Mouse (Mus musculus) CD4-positive, CD25-positive, alpha-beta regulatory T cell, adult 2 months (primary cell): ENCODE measurements at regions not wholly inside any gene's neighbourhood (a gene's known extent, or its start where the extent isn't known, plus 50 kb on each side); places are given as distances from the start of the nearest gene placed in this dataset.
A peak's percentile ranks its signal among the peaks of the same experiment; 100 is the strongest.

ENCODE experiments used
- DNase-seq: peaks from one replicate; pipeline ENCODE4 v3.0.0-alpha.2; 2012; ENCODE audit warnings: low read depth, low spot score

DNA sequence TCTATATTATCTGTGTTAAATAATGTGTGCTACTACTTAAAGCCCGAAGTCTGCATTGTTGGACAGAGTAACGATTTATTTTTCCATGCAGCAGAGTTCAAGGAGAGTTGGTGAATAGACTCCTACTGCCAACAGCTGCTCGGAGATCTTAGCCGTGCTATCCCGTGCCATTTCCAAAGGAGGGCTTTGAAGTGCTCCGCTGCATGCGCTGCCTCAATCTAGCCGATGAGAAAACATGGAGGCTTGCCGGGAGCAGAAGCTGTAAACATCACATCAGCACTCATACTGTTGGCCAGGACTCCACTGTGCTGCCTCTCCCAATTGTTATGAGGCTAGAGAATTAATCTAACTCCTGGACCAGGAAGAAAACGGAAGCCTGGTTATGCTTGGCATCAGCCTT lies 174.1 kb upstream of the Hnrnpa3 start:
- no peak for DNase-seq

DNA sequence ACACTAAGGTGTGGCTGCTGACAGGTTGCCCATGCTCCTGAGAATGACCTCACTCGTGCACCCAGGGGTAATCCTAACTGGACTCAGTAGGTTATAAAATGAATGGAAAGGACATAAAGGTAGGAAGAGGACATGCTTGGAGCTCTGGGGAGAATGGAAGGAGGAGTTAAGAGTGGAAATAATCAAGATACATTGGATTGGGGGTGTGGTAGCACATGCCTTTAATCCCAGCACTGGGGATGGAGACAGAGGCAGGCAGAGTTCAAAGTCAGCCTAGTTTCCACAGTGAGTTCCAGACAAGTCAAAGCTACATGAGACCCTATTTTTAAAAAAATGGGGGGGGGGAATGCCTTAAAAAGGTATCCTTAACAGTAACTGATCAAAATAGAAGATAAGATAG lies 167.9 kb upstream of the Hnrnpa3 start:
- no peak for DNase-seq

DNA sequence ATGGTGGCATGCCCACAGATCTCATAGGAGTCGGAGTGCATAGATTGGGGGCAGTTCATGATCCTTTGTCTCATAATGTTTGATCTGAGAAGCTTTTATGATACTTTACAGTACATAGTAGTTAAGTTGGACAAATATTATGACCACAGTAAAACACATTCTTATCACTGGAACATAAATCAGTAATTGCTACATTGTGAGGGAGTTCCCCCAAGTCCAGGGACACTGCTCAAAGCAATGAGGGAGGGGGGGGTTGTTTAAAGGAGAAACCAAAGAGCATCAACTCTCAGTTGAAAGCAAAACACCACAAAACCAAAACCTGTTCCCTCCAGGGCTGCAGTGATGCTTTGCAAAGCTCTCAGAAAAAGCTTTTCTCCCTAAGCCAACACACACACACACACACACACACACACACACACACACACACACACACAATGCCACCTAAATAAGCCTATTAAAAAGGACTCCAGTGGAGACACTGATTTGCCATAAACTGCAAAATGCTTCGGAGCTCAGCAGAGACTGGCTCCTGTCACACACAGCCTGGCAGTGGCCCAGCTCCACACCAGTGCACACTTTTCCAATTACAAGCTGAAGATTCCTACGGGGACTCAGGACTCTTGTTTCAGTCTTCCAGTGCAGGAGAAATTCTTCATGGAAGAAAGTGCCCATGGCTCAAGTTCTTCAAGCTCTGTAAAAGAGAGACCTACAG lies 167.1 kb upstream of the Hnrnpa3 start:
- no peak for DNase-seq

DNA sequence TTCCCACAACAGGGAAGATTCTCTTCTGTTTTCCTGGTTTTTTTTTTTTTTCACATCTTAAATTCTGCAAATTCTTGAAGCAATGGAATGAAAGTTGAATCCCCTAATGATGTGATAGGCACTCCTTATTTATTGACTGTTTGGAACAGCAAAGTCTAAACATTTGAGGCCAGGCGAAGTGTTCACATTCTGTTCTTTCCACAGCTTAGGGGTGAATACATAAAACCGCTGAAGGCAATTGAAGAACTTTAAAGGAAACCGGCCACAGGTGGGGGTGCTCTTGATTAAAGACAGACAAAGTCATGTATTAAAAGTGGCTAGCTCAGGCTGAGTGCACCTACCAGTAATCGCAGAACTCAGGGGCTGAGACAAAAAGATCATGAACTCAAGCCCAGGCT lies 166.6 kb upstream of the Hnrnpa3 start:
- no peak for DNase-seq

DNA sequence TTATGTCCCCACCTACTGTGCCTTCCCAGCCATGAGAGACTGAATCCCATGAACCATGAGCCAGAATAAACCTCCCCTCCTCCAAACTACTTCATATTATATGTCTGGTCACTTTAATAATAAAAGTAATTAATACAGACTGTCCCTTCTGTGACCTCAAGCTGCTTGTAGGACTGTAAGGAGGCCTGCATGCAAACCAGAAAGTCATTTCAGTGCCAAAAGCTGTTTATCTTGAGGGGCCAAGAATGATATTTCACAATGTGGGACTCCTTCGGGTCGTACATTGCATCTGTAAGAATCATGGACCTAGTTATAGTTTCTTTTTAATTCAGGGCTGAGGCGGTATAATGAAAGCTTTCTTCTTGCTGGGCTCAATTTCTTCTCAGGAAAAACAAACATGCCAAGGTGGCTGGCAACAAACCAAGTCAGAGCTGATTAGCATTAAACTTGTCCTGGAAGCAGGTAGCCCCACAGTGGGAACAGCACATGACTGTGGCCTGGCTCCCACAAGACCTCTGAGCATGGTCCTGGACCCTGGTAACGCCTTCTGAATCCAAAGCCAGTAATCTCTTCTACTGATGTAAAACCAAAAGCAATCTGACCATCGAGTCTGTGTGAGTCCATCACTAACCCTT lies 162.3 kb upstream of the Hnrnpa3 start:
- DNase-seq: no peak

DNA sequence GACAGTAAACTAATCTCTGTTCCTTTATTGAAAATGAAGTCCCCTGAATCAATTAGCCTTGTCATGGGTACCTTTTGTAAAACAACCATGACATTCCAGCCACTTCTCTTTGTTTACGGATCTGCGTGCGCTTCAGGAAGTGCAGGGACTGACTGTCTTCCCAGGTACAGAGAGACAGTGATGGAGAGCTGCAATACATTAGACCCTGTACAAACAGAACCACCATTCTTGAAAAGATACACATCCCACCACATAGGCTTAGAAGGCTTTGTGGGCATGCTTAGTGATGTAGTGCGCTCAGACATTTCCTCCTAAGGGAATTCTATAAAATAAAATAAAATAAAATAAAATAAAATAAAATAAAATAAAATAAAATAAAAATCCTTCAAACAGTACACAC lies 148.8 kb upstream of the Hnrnpa3 start:
- no peak for DNase-seq

DNA sequence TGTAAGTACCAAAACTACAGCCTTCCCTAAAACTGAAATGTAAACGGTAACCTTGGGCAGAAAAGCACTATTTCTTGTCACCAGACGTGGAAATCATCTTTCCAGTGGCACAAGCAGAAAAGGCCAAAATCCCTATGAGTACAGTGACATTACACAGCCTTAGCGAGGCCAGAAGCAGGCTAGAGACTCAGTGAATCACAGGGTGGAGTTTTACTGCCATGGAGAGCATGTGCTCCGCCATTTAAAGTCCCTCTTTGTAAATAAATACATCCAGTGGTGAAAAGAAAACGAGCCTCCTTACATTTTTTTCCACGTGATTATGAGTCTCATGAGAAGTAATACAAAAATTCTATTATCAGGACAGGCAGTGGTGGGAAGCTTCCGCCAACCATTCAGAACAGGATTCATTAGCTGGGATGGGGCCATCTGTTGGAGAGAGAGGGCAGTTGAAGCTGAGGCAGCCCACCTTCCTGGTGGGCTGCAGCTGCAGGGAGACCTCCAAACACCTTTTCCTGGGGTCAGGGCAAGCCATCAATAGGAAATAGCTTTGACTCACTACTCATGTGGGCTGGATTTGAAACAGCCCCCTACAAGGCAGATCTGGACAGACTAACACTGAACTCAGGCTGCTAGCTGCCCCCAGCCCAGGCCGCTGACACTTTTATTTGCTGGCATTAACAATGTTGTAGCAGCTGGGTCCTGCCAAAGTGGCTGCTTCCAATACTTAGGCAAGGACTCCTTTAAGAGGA lies 146.5 kb upstream of the Hnrnpa3 start:
- no peak for DNase-seq

DNA sequence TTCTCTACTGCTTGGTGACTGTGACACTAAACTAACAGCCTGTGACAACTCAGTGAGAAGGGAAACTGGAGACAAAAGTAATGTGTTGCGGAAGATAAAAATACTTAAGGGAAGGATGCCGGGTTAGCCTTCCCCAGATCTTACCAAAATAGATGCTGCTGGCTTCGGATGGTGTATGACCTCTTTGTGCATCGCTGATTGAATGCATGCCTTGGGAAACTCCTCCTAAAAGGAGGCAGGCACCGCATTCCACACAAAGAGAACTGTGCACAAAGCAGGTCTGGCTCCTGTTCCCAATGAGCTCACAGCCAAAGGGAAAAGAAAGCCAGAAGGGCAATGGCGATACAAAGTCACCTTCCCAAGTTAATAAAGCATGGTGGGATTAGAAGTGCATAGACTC lies 144.9 kb upstream of the Hnrnpa3 start:
- no peak for DNase-seq

DNA sequence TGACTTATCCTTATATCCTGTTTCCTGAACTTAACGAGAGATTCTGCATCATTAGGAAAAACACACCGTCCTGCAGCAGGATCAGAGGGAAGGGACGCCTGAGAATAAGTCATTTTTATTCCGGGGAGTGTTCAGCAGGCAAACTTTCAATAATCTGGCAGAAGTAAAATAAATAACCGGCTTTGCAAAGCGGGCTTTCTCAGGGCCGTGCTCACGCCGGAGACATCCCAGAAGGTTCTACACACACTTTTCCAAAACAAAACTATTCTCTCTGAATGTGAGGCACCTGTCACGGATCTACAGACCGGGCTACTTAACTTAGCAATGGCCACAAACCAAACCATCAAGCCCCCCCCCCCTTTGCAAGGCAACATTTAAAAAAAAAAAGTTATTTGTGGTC lies 142.8 kb upstream of the Hnrnpa3 start:
- no peak for DNase-seq

DNA sequence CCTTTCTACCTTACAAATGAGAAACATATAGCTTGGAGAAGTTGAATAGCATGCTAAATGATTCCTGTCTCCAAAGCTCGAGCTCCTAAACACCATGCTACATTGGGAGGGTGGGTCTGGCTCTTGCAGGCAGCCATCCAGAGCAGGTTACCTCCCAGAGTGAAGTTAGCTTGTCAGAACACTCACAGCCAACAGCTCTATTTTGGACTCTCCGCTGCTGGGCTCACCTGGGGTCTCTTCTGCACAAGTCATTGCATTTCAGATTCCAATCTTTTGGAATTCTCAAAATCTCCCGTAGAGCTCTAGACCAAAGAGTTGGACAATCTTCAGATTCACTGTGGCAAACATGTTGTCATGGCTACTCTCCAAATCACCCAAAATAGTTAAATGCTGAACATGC lies 142.0 kb upstream of the Hnrnpa3 start:
- DNase-seq: no peak

DNA sequence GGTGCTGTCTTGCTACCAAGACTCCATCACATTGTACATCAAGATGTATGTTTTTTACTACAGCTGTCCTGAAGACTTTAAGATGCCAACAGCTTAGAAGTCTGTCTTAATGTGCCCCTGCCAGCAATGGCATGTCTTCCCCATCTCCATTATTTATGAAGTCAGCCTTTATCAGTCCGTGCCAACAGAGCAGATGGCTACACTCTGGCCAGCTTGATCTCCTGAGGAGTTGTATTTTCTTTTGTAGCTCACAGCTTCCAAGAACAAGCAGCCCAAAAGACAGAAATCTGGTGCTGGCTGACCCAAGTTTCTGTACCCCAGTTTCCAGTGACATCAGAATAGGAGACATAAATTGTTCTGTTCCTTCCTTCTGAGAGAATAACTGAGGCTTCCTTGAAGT lies 140.5 kb upstream of the Hnrnpa3 start:
- no peak for DNase-seq

DNA sequence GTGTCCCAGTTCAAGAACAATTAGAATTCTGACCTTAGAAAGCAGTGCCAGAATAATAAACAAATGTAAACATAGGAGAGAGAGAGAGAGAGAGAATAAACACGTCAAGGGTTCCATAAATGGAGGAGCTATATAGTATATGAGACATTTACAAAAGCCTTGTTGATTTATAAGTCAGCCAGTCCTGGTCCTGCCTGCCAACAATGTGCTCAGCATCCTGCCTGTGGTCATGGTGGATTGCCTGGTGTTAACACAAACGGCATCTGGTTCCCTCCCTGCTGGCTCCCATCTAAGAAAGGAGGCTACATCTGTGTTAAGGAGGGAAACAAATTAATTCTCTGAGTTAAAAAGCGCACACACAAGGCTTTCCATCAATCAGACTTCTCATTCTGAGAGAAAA lies 133.5 kb upstream of the Hnrnpa3 start:
- DNase-seq: no peak

DNA sequence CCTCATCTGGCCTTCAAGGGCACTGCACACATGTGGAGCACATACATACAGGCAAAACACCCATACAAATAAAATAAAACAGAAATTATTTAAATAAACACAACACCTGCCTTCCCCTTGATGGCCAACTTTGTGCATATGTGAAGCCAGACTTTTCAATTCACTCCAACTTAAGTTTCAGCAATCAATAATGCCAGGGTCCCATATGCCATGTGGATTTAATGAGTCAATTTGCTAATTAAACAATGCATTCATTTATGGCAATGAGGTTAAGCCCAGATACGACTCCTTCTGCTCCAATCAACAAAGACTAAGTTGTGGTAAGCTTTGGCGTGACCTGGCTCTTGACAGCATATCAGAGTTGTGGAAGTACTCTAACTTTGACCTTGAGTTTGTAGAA lies 130.4 kb upstream of the Hnrnpa3 start:
- DNase-seq: no peak

DNA sequence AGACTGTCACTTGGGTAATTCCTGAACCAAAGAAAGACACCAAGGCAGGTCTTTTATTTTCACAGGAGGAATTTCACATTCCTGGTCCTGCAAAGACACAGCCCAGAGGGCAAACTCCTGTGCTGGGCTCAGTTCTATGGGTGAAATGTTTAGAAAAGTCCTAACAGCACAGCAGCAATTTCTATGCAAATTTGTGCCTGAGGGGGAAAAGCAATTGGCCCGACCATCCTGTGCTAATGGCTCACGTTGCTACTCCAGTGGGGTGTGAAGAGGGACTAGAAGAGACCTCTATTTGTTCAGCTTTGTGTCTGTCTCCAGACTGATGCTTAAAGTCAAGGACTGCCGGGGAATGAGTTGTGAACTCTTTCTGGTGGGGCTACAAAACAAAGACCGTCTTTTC lies 120.9 kb upstream of the Hnrnpa3 start:
- DNase-seq: no peak

DNA sequence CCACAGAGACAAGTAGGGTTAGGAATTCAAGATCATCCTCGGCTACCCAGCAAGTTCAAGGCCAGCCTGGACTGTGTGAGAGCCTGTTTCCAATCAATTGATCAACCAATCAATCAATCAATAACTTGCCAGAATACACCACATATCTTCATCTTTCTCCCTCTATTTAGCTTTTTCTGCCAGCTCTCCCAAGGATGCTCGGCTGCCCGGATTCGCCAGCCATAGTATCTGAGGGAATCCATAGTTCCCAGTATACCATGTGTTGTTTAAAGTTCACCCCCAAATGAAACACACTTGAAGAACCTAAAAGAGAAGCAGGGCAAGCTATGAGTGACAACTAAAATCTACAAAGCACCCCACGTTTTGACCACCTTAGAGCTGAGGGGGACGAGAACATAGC lies 119.3 kb upstream of the Hnrnpa3 start:
- DNase-seq: no peak

DNA sequence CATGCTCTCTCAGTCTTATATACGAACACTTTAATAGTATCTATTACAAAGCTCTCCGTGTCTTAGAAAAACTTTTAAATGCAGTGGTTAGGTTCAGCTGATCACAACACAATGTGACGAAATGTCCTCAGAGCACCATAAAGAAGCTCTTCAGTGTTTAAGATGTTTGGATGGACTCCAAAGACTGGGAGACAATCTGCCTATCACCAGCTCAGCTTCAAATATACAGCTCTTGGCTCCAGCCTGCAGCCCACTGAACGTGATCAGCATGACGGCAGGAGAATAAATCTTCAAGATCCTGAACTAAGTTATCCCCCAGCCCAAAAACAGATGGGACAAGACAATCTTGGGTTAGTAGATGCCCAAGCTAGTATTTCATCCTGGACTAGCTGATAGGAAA lies 116.7 kb upstream of the Hnrnpa3 start:
- no peak for DNase-seq

DNA sequence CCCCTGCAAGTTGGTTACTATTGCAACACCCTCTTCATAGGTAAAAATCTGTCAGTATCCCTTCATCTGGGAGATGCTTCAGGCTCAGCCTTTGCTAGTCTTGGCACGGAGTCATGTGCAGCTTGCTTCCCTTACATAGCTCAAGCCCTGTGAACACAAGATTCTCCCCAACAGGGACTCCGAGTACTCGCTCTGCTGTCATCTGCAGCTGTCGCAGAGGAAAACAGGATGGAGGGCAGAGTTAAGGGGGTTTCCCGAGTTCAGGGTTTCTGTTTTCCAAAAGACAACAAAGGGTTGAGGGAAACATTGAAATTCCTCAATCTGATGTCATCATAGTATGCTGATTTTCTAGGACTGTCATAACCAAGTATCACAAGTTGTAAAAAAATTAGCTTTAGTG lies 116.3 kb upstream of the Hnrnpa3 start:
- no peak for DNase-seq

DNA sequence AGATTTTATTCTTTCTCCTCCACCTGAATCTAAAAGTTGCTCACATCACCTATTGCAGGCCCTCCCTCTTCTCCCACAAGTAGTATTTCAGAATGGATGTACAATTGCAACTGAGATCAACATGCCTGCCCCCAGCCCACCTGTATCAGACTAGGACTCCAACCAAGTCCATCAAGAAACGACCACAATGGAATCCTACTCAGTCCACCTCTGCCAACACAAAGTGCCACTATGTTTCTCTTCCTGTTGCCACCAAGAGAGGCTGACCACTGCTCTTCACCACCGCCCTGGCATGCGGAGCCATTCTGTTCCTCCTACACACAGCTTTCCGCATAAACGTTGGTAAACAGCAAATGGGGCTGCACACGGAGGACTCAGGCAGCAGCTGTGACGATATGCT lies 113.1 kb upstream of the Hnrnpa3 start:
- DNase-seq: no peak

DNA sequence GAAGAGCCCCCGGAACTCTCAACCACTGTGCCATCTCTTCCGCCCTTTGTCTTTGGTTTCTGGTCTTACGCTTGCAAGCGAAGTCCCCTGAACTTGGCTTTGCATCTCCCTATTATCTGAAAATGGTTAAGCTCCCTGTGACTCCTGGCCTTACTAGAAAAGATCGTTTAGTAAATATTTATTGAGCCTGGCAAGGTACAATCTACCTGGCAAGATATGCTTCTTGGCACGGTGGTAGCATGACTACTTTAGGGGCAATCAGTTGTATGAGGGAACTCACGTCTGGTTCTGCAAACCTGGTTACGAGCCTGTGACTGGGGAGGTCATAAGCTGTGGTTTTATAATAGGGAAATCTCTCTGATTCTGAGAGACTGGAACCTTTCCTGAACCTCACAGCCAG lies 103.4 kb upstream of the Hnrnpa3 start:
- no peak for DNase-seq

DNA sequence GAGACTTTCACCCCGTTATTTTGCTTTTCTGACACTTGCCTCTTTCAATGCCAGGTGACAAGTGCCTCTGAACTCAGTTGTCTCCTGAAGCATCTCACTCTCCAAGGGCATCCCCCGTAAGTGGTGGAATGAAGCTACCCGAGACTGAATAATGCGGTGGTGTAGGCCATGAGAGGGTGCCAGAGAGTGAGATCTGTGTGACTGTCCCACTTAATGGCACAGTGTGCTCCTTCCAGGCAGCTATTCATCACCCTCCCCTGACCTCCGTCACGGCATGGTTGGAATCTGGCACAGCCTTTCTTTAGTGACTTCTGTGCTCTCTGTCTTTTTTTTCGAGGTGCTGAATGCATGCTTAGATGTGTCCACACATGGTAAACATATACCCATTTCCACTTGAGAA lies 102.3 kb upstream of the Hnrnpa3 start:
- no peak for DNase-seq

DNA sequence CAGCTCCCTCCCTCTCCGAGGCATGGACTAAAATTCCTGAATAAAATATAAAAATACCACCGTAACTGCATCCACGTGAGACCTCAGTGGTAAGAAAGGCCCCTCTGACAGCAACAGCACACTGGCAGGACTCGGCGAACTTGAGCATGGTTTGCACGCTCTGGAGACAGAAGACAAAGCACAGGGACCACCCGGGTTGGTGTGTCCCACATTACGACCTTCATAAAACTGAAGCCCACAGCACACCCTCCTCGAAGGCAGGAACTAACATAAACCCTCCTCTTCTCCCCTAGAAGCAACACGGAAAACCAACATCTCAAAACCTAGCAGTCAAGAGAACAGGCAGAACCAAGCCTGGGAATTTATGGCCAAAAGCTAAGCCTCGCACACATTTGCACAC lies 101.7 kb upstream of the Hnrnpa3 start:
- no peak for DNase-seq

DNA sequence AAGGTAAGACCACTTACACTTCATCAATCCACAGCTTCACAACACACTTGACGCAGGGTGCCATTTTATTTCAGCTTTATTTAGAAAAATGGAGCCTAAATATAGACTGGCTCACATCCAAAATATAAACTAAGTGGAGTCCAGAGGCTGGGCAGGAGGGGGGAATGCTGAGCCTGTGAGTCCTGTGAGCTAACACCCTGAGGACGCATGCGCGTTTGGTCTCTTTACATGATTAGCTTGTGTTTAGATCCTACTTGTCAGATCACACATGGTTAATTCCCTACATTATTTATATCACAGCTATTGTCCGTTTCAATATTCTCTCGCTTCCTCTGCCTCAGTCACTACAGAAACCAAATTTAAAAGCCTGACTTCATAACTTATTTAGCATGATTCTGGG lies 99.1 kb upstream of the Hnrnpa3 start:
- no peak for DNase-seq

DNA sequence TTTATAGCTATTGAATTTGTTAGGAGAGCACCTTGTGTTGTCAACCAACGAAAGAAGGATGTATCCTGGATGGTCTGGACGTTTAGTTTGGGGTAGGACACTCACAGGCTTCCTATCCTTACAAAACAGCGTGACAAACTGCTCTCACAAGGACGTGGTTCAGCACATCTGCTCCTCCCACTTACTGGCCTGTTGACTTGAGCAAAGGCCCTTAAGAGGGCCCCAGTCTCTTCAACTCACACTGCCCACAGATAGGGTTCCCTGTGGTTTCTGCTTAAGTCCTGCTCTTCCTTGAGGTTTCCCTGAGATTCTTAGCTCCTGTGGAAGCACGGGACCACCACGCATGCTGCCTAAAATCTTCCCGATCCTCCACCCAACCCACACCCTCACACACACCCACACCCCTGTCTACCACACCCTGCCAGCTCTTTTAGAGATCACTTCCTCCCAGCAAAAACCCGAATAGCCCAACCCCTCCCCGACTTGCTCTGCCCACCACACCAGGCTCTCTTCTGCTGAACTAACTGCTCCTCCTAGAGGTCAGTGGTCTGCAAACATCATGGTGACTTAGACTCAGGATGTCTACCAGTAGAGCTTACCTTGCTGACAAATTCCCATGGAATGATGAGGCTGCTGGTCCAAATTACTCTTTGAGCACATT lies 95.7 kb upstream of the Hnrnpa3 start:
- peak; percentile 49 for DNase-seq
